Mouse (Mus musculus) liver, embryonic 14.5 days (tissue): ENCODE measurements around the gene Glb1l. TPM values are rescaled to one million over a fixed set of nuclear protein-coding genes. Genes with fewer than 3 reads are reported as not detected.

ENCODE experiments used
- ATAC-seq: fragments of 200-750 bp; cut with Nextera tagmentation; 2 replicates; pipeline ENCODE4 v1.8.0; 2017; ENCODE audit warnings: moderate number of reproducible peaks, mild to moderate bottlenecking, moderate library complexity; ENCODE audit not compliant: insufficient read depth
- DNase-seq, 3 experiments: peaks; one replicate each; pipeline ENCODE4 v3.0.0-alpha.2; 2012 to 2013; ENCODE audit warnings: low read depth in 3 of 3, low spot score in 3 of 3
- H3K27ac ChIP-seq: fragments of 300-500 bp; sonication (generic); 2 replicates; pipeline ENCODE4 v1.5.1; 2014; ENCODE audit warnings: moderate library complexity, mild to moderate bottlenecking, control low read depth, inconsistent platforms
- H3K27me3 ChIP-seq: fragments of 300-500 bp; sonication (generic); 2 replicates; pipeline ENCODE4 v1.6.1; 2014; ENCODE audit warnings: mild to moderate bottlenecking, low read length, moderate library complexity; ENCODE audit not compliant: control insufficient read depth, insufficient read depth
- H3K36me3 ChIP-seq: fragments of 300-500 bp; sonication (generic); replicated peaks from 2 replicates; pipeline ENCODE4 v1.6.1; 2014; ENCODE audit warnings: low read depth; ENCODE audit not compliant: control insufficient read depth, insufficient read depth
- H3K4me1 ChIP-seq, 2 experiments: fragments of 200-500 bp in 1 of 2; fragments of 300-500 bp in 1 of 2; sonication (generic) in 1 of 2; replicated peaks; 2 replicates each; pipeline ENCODE4 v1.6.1; 2012 to 2014; ENCODE audit warnings: antibody characterized with exemption in 1 of 2, inconsistent platforms in 1 of 2, low read length in 1 of 2; ENCODE audit not compliant: control insufficient read depth in 2 of 2, insufficient read depth in 2 of 2
- H3K4me2 ChIP-seq: fragments of 300-500 bp; sonication (generic); 2 replicates; pipeline ENCODE4 v1.6.1; 2014; ENCODE audit warnings: low read depth, mild to moderate bottlenecking, control low read depth, moderate library complexity
- H3K4me3 ChIP-seq, 2 experiments: fragments of 200-500 bp in 1 of 2; fragments of 300-500 bp in 1 of 2; sonication (generic) in 1 of 2; 2 replicates each; pipeline ENCODE4 v1.5.1; 2012 to 2014; ENCODE audit warnings: low read depth in 2 of 2, low read length in 2 of 2, mild to moderate bottlenecking in 2 of 2, control low read depth in 1 of 2, inconsistent platforms in 1 of 2, moderate library complexity in 1 of 2; ENCODE audit not compliant: insufficient read depth in 1 of 2
- H3K9ac ChIP-seq: fragments of 300-500 bp; sonication (generic); replicated peaks from 2 replicates; pipeline ENCODE4 v1.6.1; 2014; ENCODE audit warnings: mild to moderate bottlenecking, control low read depth, moderate library complexity
- H3K9me3 ChIP-seq: fragments of 300-500 bp; sonication (generic); 2 replicates; pipeline ENCODE4 v1.6.1; 2016; ENCODE audit warnings: low read length, mixed read lengths; ENCODE audit not compliant: control insufficient read depth
- CTCF ChIP-seq: IDR thresholded peaks from 2 replicates; pipeline ENCODE4 v1.5.1; 2016; ENCODE audit warnings: antibody characterized with exemption, low read depth, control low read depth
- EP300 ChIP-seq: IDR thresholded peaks from 2 replicates; pipeline ENCODE4 v1.6.1; 2016; ENCODE audit warnings: antibody characterized with exemption, low read depth
- WGBS: fragments of 180-500 bp; shearing (Covaris S2); extraction: QIAGEN DNeasy Blood & Tissue Kit; methylation state at CpG from one replicate; pipeline ENCODE4 v1.1.7; 2014; ENCODE audit not compliant: insufficient replicate concordance; 5-methylcytosine and 5-hydroxymethylcytosine counted together
- polyA plus RNA-seq, 2 experiments: library from polyadenylated mRNA; depleted of rRNA in 1 of 2; stranded (reverse) in 1 of 2; unstranded in 1 of 2; fragments of >200 nt; fragmentation: Nextera tagmentation in 1 of 2; extraction: Ambion mirVana in 1 of 2; gene quantifications; 2 replicates each; pipeline versions ENCODE4 v1.2.1 to v1.2.3; 2012 to 2014

Glb1l gene
- polyA plus RNA-seq, 2 experiments = 3.2 to 4.9 TPM

DNA sequence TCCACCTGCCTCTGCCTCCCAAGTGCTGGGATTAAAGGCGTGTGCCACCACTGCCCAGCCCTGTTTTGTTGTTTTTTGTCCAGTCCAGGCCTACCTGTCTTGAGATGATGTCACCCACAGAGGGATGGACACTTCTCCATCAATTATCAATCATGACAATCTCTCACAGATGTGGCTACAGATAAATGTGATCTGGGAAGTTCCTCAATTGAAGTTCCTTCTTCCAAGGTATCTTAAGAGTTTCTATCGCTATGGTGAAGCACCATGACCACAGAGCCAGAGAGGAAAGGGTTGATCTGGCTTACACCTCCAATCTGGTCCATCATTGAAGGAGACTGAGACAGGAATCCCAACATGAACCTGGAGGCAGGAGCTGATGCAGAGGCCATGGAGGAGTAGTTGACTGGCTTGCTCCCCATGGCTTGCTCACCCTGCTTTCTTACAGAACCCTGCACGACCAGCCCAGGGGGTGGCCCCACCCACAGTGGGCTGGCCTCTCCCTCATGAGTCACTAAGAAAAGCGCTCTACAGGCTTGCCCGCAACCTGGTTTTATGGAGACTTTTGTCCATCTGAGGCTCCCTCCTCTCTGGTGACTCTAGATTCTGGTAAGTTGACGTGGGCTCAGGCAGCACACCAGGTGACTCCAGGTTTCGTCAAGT is 19.9 kb upstream of the Glb1l start:
- ATAC-seq = peak; percentile 39; the same call in 1 of the 2 replicates

GRCm38 (mm10) chr1:75229158-75229557 is 18.5 kb upstream of the Glb1l start:
- peak; percentile 88 for ATAC-seq
- peak; percentile 65 for TF ChIP-seq EP300
- TF ChIP-seq CTCF = no peak
- Histone ChIP-seq H3K4me2 (peak overlapping the region; percentile 47), H3K9me3 (no peaks in the 10 kb centered on the region), H3K27me3 (no peaks in the 10 kb centered on the region), H3K36me3 (no peaks in the 10 kb centered on the region), H3K9ac (no peak overlapping the region; the same call in 1 of the 2 replicates), H3K4me1 (peaks cover 29 to 52% of the 10 kb centered on the region in 2 experiments), H3K4me3 (no peak overlapping the region), H3K27ac (peak overlapping the region; percentile 81)
- WGBS = 23% methylated on average over 4 of the region's 4 CpGs
- peak in 1 of 3 experiments; percentile 55 for DNase-seq

More for the DNA sequence above, 19.9 kb upstream of the Glb1l start:
- no peaks in the 10 kb centered on the region for H3K27me3 ChIP-seq
- no peaks in the 10 kb centered on the region for H3K9me3 ChIP-seq
- no peak for DNase-seq
- 54% methylated on average over 7 of the region's 7 CpGs for WGBS
- no peaks in the 10 kb centered on the region for H3K36me3 ChIP-seq
- peaks cover 38 to 61% of the 10 kb centered on the region in 2 experiments for H3K4me1 ChIP-seq
- no peak overlapping the region for H3K9ac ChIP-seq
- peak overlapping the region; percentile 27; the same call in 1 of the 2 replicates for H3K4me2 ChIP-seq
- no peak overlapping the region for H3K27ac ChIP-seq
- no peak overlapping the region for H3K4me3 ChIP-seq
- TF ChIP-seq CTCF = no peak
- no peak for TF ChIP-seq EP300

DNA sequence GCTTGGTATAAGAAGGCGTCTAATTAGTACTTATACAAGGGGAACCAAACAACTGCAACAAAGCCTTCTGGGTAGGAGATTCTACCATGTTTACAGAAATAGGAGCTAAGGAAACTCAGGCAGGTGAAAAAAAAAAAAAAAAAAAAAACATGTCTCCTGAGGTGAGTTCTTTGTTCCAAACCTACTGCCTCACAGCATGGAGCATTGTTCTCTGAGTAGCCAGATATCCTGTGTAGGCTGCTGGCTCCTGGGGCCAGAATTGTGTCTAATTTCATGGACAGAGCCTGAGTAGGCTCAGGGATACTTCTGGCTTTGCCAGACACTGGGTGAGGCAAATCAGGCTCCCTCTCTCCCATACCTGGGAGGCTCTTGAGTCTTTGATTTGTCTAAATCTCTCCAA is 17.0 kb upstream of the Glb1l start:
- Histone ChIP-seq H3K27me3 (no peaks in the 10 kb centered on the region), H3K27ac (no peak overlapping the region), H3K9ac (no peak overlapping the region), H3K36me3 (no peaks in the 10 kb centered on the region), H3K4me3 (no peak overlapping the region), H3K4me1 (peaks cover 29 to 51% of the 10 kb centered on the region in 2 experiments), H3K9me3 (no peaks in the 10 kb centered on the region), H3K4me2 (no peak overlapping the region)
- ATAC-seq = no peak
- WGBS = 85% methylated on average over 1 of the region's 1 CpGs
- TF ChIP-seq EP300 (no peak), CTCF (no peak)
- DNase-seq = no peak

GRCm38 (mm10) chr1:75226138-75226537 is 15.5 kb upstream of the Glb1l start:
- H3K4me3 ChIP-seq = no peak overlapping the region
- H3K4me2 ChIP-seq = no peak overlapping the region
- H3K36me3 ChIP-seq = no peaks in the 10 kb centered on the region
- ATAC-seq = no peak
- peaks cover 21 to 42% of the 10 kb centered on the region in 2 experiments for H3K4me1 ChIP-seq
- no peaks in the 10 kb centered on the region for H3K9me3 ChIP-seq
- H3K9ac ChIP-seq = no peak overlapping the region
- DNase-seq = no peak
- H3K27ac ChIP-seq = no peak overlapping the region
- WGBS = 42% methylated on average over 2 of the region's 2 CpGs
- no peak for TF ChIP-seq EP300
- TF ChIP-seq CTCF = no peak
- H3K27me3 ChIP-seq = no peaks in the 10 kb centered on the region

DNA sequence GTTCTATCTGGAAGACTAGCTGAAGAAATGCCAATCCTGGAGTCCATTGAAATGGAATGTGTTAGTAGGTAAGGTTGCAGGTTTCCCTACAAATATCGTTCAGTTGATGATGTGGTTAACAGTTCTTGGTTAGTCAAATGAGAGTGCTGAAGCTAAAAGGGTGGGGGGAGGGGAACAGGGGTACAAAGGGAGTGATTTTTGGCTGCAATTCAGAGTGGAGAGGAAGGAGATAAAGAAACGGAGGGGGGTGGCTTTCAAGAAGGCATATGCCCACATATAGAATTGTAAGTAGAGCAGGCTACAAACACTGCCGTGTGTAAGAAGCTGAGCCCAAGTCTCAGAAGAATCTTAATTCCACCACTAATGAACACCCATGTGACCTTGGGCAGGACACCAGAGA is 14.9 kb upstream of the Glb1l start:
- Histone ChIP-seq H3K27me3 (peaks cover 5% of the 10 kb centered on the region), H3K4me1 (peaks cover 17 to 36% of the 10 kb centered on the region in 2 experiments), H3K4me2 (no peak overlapping the region), H3K9me3 (no peaks in the 10 kb centered on the region), H3K4me3 (no peak overlapping the region), H3K27ac (no peak overlapping the region), H3K36me3 (no peaks in the 10 kb centered on the region), H3K9ac (no peak overlapping the region)
- DNase-seq = no peak
- ATAC-seq = no peak
- WGBS = 22% methylated on average over 3 of the region's 3 CpGs
- TF ChIP-seq CTCF (no peak), EP300 (no peak)
